Mouse (Mus musculus) Muller cell, postnatal 12 days (primary cell): ENCODE results near the gene Pnisr.

ENCODE experiments used
- DNase-seq: peaks from one replicate; pipeline ENCODE4 v3.0.0-alpha.2; 2015; ENCODE audit errors: inconsistent ontology term

The Pnisr gene

GRCm38 (mm10) chr4:21847481-21848286, at the start of gene Pnisr:
Pnisr (plus strand) TSS chr4:21847583.
- DNase-seq: peak; percentile 95

- DNase-seq: no peak
Measured at GRCm38 (mm10) chr4:21801013-21801412, 46.4 kb upstream of the Pnisr start.

- DNase-seq: no peak
Measured at GRCm38 (mm10) chr4:21801620-21802019, 45.8 kb upstream of the Pnisr start.

- no peak for DNase-seq
Measured at GRCm38 (mm10) chr4:21807204-21807603, 40.2 kb upstream of the Pnisr start.

- DNase-seq: no peak
Measured at GRCm38 (mm10) chr4:21810608-21811007, 36.8 kb upstream of the Pnisr start.

GRCm38 (mm10) chr4:21812635-21813034, 34.7 kb upstream of the Pnisr start:
- DNase-seq: no peak

GRCm38 (mm10) chr4:21814029-21814428, 33.4 kb upstream of the Pnisr start:
- peak; percentile 16 for DNase-seq

GRCm38 (mm10) chr4:21826616-21827015, 20.8 kb upstream of the Pnisr start:
- no peak for DNase-seq

- DNase-seq: no peak
Measured at GRCm38 (mm10) chr4:21832844-21833243, 14.5 kb upstream of the Pnisr start.

GRCm38 (mm10) chr4:21848287-21848630, 876 bp downstream of the Pnisr start:
- DNase-seq: peak; percentile 92

GRCm38 (mm10) chr4:21857481-21857880, 10.1 kb downstream of the Pnisr start:
- peak; percentile 84 for DNase-seq

GRCm38 (mm10) chr4:21865226-21865625, 17.8 kb downstream of the Pnisr start:
- DNase-seq: no peak

- no peak for DNase-seq
Measured at GRCm38 (mm10) chr4:21878776-21879175, 31.4 kb downstream of the Pnisr start.

- DNase-seq: peak; percentile 89
Measured at GRCm38 (mm10) chr4:21879565-21880220, 32.3 kb downstream of the Pnisr start, which contains the start of gene Coq3. Coq3 (plus strand) TSS chr4:21879673.

- DNase-seq: no peak
Measured at GRCm38 (mm10) chr4:21882806-21883205, 35.4 kb downstream of the Pnisr start.

- no peak for DNase-seq
Measured at GRCm38 (mm10) chr4:21885831-21886230, 38.4 kb downstream of the Pnisr start.
